Mouse (Mus musculus) hindbrain, embryonic 16.5 days (tissue): ENCODE results near the gene Ppp2r1b. TPM values are rescaled to one million over a fixed set of nuclear protein-coding genes. Genes with fewer than 3 reads are reported as not detected.

Experiments used
- ATAC-seq: fragments of 200-750 bp; cut with Nextera tagmentation; 2 replicates; pipeline ENCODE4 v1.8.0; 2017; ENCODE audit warnings: moderate TSS enrichment, moderate library complexity
- H3K27ac ChIP-seq: fragments of 300-500 bp; sonication (generic); 2 replicates; pipeline ENCODE4 v1.5.1; 2014; ENCODE audit warnings: low read depth, mild to moderate bottlenecking, control low read depth, low read length, moderate library complexity
- H3K27me3 ChIP-seq: fragments of 300-500 bp; sonication (generic); replicated peaks from 2 replicates; pipeline ENCODE4 v1.6.1; 2014; ENCODE audit warnings: low read length; ENCODE audit not compliant: control insufficient read depth, insufficient read depth
- H3K36me3 ChIP-seq: fragments of 300-500 bp; sonication (generic); 2 replicates; pipeline ENCODE4 v1.6.1; 2014; ENCODE audit warnings: mild to moderate bottlenecking, low read length, moderate library complexity, mixed read lengths; ENCODE audit not compliant: control insufficient read depth, insufficient read depth
- H3K4me1 ChIP-seq: fragments of 300-500 bp; sonication (generic); 2 replicates; pipeline ENCODE4 v1.6.1; 2014; ENCODE audit warnings: low read depth, low read length; ENCODE audit not compliant: control insufficient read depth, insufficient read depth
- H3K4me2 ChIP-seq: fragments of 300-500 bp; sonication (generic); 2 replicates; pipeline ENCODE4 v1.6.1; 2014; ENCODE audit warnings: mild to moderate bottlenecking, low read length, control low read depth, moderate library complexity
- H3K4me3 ChIP-seq: fragments of 300-500 bp; sonication (generic); 2 replicates; pipeline ENCODE4 v1.5.1; 2014; ENCODE audit warnings: mild to moderate bottlenecking, low read length, control low read depth, moderate library complexity
- H3K9ac ChIP-seq: fragments of 300-500 bp; sonication (generic); 2 replicates; pipeline ENCODE4 v1.6.1; 2014; ENCODE audit warnings: low read depth, mild to moderate bottlenecking, control low read depth, low read length, moderate library complexity
- H3K9me3 ChIP-seq: fragments of 300-500 bp; sonication (generic); 2 replicates; pipeline ENCODE4 v1.6.1; 2014; ENCODE audit warnings: mild to moderate bottlenecking, low read length, moderate library complexity; ENCODE audit not compliant: control insufficient read depth
- WGBS: fragments of 180-500 bp; shearing (Covaris S2); extraction: QIAGEN DNeasy Blood & Tissue Kit; methylation state at CpG from one replicate; pipeline ENCODE4 v1.1.7; 2014; 5-methylcytosine and 5-hydroxymethylcytosine counted together
- polyA plus RNA-seq: library from polyadenylated mRNA; unstranded; fragments of >200 nt; fragmentation: Nextera tagmentation; extraction: Ambion mirVana; gene quantifications from 2 replicates; pipeline ENCODE4 v1.2.1, GENCODE M21; 2015

Ppp2r1b gene
- polyA plus RNA-seq: 41.1 and 48.1 TPM in 2 replicates

DNA sequence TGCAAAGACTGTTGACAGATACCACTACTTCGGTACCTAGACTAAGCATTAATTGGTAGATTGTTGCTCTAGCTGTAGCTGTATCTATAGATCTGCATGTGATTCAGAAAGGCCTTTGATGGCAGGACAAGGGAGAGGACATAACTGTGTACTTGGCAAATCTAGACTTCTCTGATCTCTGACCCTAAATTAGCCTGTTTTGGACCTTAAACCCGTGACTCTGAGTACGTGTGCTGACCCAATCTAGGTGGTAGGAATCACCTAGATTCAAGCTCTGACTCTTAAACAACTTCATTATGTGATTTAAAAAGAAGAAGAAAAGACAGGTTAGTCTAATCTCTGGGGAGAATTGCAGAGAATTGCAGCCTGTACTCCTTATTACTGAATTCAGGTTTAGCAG, at the start of gene Ppp2r1b:
Gene Ppp2r1b (plus strand): TSS at position 221 of the 400 bp plus-strand sequence.
- H3K36me3 ChIP-seq: no peaks in the 10 kb centered on the region; the same call in 1 of the 2 replicates
- 97% methylated on average over 3 of the region's 3 CpGs for WGBS
- ATAC-seq: no peak

DNA sequence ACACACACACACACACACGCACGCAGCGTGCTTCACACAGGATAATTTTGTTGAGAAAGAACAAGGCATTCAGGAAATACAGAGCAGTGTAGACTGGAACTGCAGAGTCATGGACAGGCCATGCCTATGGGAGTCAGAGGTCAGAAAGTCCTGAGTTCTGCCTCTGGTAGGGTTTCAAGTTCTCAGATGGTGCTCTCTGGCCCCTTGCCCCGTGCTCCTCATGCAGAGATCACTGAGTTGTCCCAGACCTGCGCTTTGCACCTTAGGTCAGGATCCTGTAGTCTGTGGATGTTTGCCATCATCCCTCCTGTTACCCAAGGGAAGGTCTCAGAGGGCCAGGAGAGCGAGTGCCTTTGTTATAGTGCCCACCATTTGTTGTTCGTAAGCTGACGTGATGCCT, 48.3 kb upstream of the Ppp2r1b start:
- Histone ChIP-seq H3K27me3 (no peaks in the 10 kb centered on the region), H3K9ac (no peak overlapping the region), H3K4me1 (no peaks in the 10 kb centered on the region), H3K4me2 (no peak overlapping the region), H3K27ac (no peak overlapping the region), H3K9me3 (no peaks in the 10 kb centered on the region), H3K36me3 (peaks cover 10% of the 10 kb centered on the region), H3K4me3 (no peak overlapping the region)
- no peak for ATAC-seq
- WGBS: 88% methylated on average over 8 of the region's 8 CpGs

More for the DNA sequence above, at the start of gene Ppp2r1b:
- no peak within 1 kb of the TSS for H3K4me3 ChIP-seq
- H3K9ac ChIP-seq: no peak within 1 kb of the TSS
- H3K4me2 ChIP-seq: no peak within 1 kb of the TSS
- no peaks in the 10 kb centered on the region for H3K9me3 ChIP-seq
- no peaks in the 10 kb centered on the region; the same call in 1 of the 2 replicates for H3K4me1 ChIP-seq
- H3K27me3 ChIP-seq: no peaks in the 10 kb centered on the region
- no peak within 1 kb of the TSS for H3K27ac ChIP-seq

DNA sequence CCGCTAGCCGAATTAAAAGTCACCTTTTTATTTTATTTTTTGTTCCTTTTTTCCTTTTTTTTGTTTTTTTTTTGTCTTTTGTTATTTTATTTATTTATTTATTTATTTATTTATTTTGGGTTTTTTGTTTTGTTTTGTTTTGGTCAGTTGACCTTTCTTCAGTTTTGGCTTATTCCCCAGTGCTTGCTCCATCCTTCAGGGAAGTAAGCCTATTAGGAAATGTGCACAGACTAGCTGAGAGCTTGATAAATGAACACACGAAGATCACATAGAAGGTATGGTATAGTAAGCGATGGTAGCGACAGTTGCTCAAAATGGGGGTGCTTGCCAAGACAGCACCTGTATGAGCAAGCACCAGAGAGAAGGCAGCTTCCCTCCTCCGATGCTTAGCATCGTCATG, 47.5 kb upstream of the Ppp2r1b start:
- H3K36me3 ChIP-seq: peaks cover 7% of the 10 kb centered on the region
- no peak for ATAC-seq
- no peak overlapping the region for H3K4me2 ChIP-seq
- H3K4me1 ChIP-seq: no peaks in the 10 kb centered on the region
- no peaks in the 10 kb centered on the region for H3K9me3 ChIP-seq
- no peak overlapping the region for H3K27ac ChIP-seq
- H3K9ac ChIP-seq: no peak overlapping the region
- 93% methylated on average over 7 of the region's 7 CpGs for WGBS
- no peaks in the 10 kb centered on the region for H3K27me3 ChIP-seq
- H3K4me3 ChIP-seq: no peak overlapping the region

DNA sequence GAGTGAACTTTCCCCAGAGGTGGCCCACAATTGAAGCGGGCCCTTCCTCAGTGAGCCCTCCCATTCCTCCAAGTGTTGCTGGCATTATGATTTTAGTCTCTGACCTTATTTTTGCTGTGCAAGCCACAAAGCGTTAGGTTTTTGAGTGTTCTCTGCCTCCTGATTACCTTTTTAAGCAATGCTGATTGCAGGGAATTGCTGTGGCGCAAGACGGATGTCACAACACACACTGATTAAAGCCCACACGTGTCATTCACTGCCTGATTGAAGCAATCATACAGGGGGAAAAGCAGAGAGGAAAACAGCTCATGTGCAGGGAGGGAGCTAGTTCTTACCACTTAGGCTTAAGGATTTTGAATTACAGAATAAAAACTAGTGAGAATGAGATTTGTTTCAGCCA, 46.7 kb upstream of the Ppp2r1b start:
- ATAC-seq: no peak
- Histone ChIP-seq H3K4me2 (no peak overlapping the region), H3K4me1 (no peaks in the 10 kb centered on the region), H3K4me3 (no peak overlapping the region), H3K9me3 (no peaks in the 10 kb centered on the region), H3K9ac (no peak overlapping the region), H3K36me3 (peaks cover 5% of the 10 kb centered on the region), H3K27ac (no peak overlapping the region), H3K27me3 (no peaks in the 10 kb centered on the region)
- WGBS: 88% methylated on average over 5 of the region's 5 CpGs

DNA sequence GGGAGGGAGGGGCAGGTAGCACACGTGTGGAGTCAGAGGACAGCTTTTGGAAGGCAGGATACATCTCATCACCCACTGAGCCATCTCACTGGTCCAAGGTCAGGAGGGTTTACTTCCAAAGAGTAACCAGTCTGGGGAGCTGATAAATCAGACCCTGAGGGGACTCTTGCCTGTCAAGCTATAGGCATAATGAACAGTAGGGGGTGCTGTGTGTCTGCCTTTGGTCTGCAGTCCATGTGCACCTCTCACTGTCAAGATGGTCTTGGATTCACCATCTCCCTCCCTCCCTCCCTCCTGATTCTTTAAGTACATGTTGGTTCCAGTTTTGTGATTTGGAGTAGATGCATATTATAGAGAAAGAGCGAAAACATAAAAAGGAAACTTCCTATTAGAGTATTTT, 44.1 kb upstream of the Ppp2r1b start:
- Histone ChIP-seq H3K36me3 (peaks cover 8% of the 10 kb centered on the region), H3K9ac (no peak overlapping the region), H3K9me3 (no peaks in the 10 kb centered on the region), H3K4me1 (no peaks in the 10 kb centered on the region), H3K27ac (no peak overlapping the region), H3K27me3 (no peaks in the 10 kb centered on the region), H3K4me2 (no peak overlapping the region), H3K4me3 (no peak overlapping the region)
- 70% methylated on average over 2 of the region's 2 CpGs for WGBS
- no peak for ATAC-seq

DNA sequence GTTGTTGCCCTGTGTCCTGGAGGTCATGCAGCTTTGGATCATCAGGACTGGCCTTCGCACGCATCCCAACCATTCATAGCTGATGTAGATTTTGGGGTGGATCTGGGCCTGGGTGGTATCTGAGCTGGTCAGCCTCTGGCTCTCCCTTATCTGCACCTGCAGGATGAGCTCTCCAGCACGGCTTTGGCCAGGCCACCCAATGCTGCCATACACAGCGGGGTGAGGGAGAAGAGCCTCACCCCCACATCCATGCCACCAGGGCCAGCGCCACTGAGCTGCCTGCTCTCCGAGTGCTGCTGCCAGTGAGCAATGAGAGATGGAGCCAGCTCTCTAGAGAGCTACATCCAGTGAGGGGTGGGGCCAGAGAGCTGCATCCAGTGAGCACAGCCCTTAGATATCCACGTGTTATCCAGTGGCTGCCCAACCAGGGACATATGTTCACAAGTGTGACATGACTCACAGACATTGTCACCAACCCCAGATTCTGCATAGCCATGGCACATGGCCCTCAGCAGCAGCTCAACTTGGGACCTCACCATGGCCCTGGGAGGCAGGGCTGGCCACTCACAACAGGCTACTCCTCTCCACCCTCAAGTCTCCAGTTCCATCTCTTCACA, 41.9 kb upstream of the Ppp2r1b start:
- Histone ChIP-seq H3K27ac (no peak overlapping the region), H3K9ac (no peak overlapping the region), H3K4me1 (no peaks in the 10 kb centered on the region), H3K27me3 (no peaks in the 10 kb centered on the region), H3K36me3 (peaks cover 8% of the 10 kb centered on the region), H3K9me3 (no peaks in the 10 kb centered on the region), H3K4me2 (no peak overlapping the region), H3K4me3 (no peak overlapping the region)
- 86% methylated on average over 7 of the region's 7 CpGs for WGBS
- ATAC-seq: no peak

DNA sequence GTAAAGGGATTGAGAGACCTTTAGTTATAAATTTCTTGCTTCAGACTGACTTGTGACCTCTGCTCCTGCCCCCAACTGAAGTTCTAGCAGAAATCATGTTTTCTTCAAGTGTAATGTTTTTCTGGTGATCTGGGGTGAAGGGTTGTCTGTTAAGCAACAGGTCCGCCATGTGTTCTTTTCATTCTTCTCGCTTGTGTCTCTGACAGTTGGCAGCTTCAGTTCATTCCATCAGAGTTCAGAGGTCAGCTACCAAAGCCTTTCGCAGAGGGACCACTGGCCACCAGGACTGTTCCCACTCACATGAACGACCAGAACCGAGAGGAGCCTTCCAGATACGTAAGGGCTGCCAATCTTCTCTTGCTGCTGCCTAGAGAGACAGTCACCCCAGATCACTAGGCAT, 36.6 kb upstream of the Ppp2r1b start:
- Histone ChIP-seq H3K9ac (no peak overlapping the region), H3K4me2 (no peak overlapping the region), H3K27ac (no peak overlapping the region), H3K4me1 (no peaks in the 10 kb centered on the region), H3K27me3 (no peaks in the 10 kb centered on the region), H3K9me3 (no peaks in the 10 kb centered on the region), H3K36me3 (peaks cover 17% of the 10 kb centered on the region), H3K4me3 (no peak overlapping the region)
- no peak for ATAC-seq
- 79% methylated on average over 6 of the region's 6 CpGs for WGBS

DNA sequence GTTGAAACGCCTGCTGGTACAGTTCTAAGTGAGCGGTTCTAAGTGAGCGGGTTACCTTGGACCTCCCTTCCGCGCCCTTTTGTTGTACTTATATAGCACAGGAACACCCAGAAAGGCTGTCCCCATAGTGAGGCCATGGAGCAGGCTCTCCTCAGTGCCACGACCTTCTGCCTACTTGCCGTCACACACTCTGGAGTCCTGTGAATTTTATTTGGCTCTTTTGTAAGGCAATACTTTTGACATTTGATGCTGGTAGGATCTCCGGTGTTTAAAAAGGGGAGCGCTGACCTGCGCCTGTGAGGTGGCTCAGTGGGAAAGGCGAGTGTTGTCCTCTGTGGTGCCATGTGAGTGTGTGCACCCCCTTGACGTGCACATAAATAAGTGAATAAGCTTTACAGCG, 36.0 kb upstream of the Ppp2r1b start:
- Histone ChIP-seq H3K9me3 (no peaks in the 10 kb centered on the region), H3K36me3 (peaks cover 16% of the 10 kb centered on the region), H3K4me2 (no peak overlapping the region), H3K27ac (no peak overlapping the region), H3K4me1 (no peaks in the 10 kb centered on the region), H3K4me3 (no peak overlapping the region), H3K27me3 (no peaks in the 10 kb centered on the region), H3K9ac (no peak overlapping the region)
- whole genome bisulfite sequencing: 90% methylated on average over 13 of the region's 13 CpGs
- no peak for ATAC-seq

DNA sequence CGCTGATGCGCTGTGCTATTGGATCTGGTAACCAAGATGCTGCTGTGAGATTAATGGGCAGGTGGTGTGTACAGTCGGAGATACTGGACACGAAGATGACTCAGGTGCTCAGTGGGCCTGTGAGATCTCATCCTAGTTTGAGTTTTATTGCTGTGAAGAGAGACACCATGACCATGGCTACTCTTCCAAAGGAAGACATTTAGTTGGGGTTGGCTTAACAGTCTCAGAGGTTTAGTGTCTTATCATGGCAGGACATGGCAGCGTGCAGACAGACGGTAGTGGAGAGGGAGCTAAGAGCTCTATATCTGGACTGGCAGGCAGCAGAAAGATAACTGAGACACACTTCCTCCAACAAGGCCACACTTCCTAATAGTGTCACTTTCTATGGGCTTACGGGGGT, 33.9 kb upstream of the Ppp2r1b start:
- Histone ChIP-seq H3K27ac (no peak overlapping the region), H3K4me3 (no peak overlapping the region), H3K9me3 (no peaks in the 10 kb centered on the region), H3K9ac (no peak overlapping the region), H3K4me2 (no peak overlapping the region), H3K27me3 (no peaks in the 10 kb centered on the region), H3K36me3 (peaks cover 14% of the 10 kb centered on the region), H3K4me1 (no peaks in the 10 kb centered on the region)
- ATAC-seq: no peak
- 97% methylated on average over 7 of the region's 7 CpGs for WGBS

DNA sequence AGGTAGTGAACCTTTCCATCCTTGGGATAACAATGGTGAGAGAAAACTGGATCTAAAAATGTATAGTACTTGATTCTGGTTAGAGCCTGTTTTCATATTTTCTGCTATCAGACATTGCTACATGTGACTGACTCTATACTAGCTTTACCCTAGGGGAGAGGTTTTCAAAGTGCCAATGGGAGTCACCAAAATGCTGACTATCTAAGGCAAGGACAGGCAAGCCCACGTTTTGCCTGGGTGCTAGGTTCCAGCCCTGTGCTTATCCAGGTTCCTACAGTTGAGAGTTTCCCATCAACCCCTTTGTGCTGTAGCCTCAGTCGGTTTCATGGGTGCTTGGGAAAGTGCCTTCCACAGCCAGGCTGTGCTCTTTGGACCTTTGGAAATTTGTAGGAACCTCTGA, 33.4 kb upstream of the Ppp2r1b start:
- Histone ChIP-seq H3K4me3 (no peak overlapping the region), H3K4me1 (no peaks in the 10 kb centered on the region), H3K36me3 (peaks cover 18% of the 10 kb centered on the region), H3K9ac (no peak overlapping the region), H3K27me3 (no peaks in the 10 kb centered on the region), H3K4me2 (no peak overlapping the region), H3K27ac (no peak overlapping the region), H3K9me3 (no peaks in the 10 kb centered on the region)
- ATAC-seq: no peak
- WGBS: 87% methylated on average over 2 of the region's 2 CpGs
